Mouse (Mus musculus) limb, embryonic 14.5 days (tissue): Measurements from ENCODE around the gene Acvrl1. TPM values are rescaled to one million over a fixed set of nuclear protein-coding genes. Genes with fewer than 3 reads are reported as not detected.
A peak's percentile ranks its signal among the peaks of the same experiment; 100 is the strongest.

Experiments
- ATAC-seq: fragments of 200-750 bp; cut with Nextera tagmentation; 2 replicates; pipeline ENCODE4 v1.8.0; 2017; ENCODE audit warnings: low read depth, moderate number of reproducible peaks, moderate TSS enrichment; ENCODE audit not compliant: low FRiP score
- DNase-seq: peaks from one replicate; pipeline ENCODE4 v3.0.0-alpha.2; 2015; ENCODE audit warnings: low spot score
- H3K27ac ChIP-seq: fragments of 300-500 bp; sonication (generic); replicated peaks from 2 replicates; pipeline ENCODE4 v1.5.1; 2014; ENCODE audit warnings: low read depth, mild to moderate bottlenecking, low read length, moderate library complexity, mixed read lengths
- H3K27me3 ChIP-seq: fragments of 300-500 bp; sonication (generic); 2 replicates; pipeline ENCODE4 v1.6.1; 2014; ENCODE audit warnings: low read length, mixed read lengths; ENCODE audit not compliant: control insufficient read depth, insufficient read depth
- H3K36me3 ChIP-seq: fragments of 300-500 bp; sonication (generic); 2 replicates; pipeline ENCODE4 v1.6.1; 2014; ENCODE audit warnings: mild to moderate bottlenecking, low read length, moderate library complexity, mixed read lengths; ENCODE audit not compliant: control insufficient read depth, insufficient read depth
- H3K4me1 ChIP-seq: fragments of 300-500 bp; sonication (generic); 2 replicates; pipeline ENCODE4 v1.6.1; 2014; ENCODE audit warnings: antibody characterized with exemption, low read length, mixed read lengths; ENCODE audit not compliant: control insufficient read depth, insufficient read depth
- H3K4me2 ChIP-seq: fragments of 300-500 bp; sonication (generic); replicated peaks from 2 replicates; pipeline ENCODE4 v1.6.1; 2014; ENCODE audit warnings: low read depth, mild to moderate bottlenecking, low read length, moderate library complexity; ENCODE audit not compliant: severe bottlenecking
- H3K4me3 ChIP-seq: fragments of 300-500 bp; sonication (generic); replicated peaks from 2 replicates; pipeline ENCODE4 v1.5.1; 2014; ENCODE audit warnings: low read length
- H3K9ac ChIP-seq: fragments of 300-500 bp; sonication (generic); 2 replicates; pipeline ENCODE4 v1.6.1; 2014; ENCODE audit warnings: mild to moderate bottlenecking, low read depth, low read length, moderate library complexity; ENCODE audit not compliant: severe bottlenecking
- H3K9me3 ChIP-seq: fragments of 300-500 bp; sonication (generic); 2 replicates; pipeline ENCODE4 v1.6.1; 2016; ENCODE audit warnings: low read length; ENCODE audit not compliant: control insufficient read depth
- POLR2A ChIP-seq: fragments of 200-500 bp; IDR thresholded peaks from 2 replicates; pipeline ENCODE4 v1.8.0; 2012; ENCODE audit warnings: inconsistent platforms, mild to moderate bottlenecking, moderate library complexity, borderline replicate concordance; ENCODE audit not compliant: insufficient read depth, insufficient read length; ENCODE audit errors: extremely low read depth
- WGBS: fragments of 180-500 bp; shearing (Covaris S2); extraction: QIAGEN DNeasy Blood & Tissue Kit; methylation state at CpG from one replicate; pipeline ENCODE4 v1.1.7; 2014; 5-methylcytosine and 5-hydroxymethylcytosine counted together
- polyA plus RNA-seq, 2 experiments: library from polyadenylated mRNA; depleted of rRNA in 1 of 2; stranded (reverse) in 1 of 2; unstranded in 1 of 2; fragments of >200 nt; fragmentation: Nextera tagmentation in 1 of 2; extraction: Ambion mirVana in 1 of 2; gene quantifications; 2 replicates each; pipeline versions ENCODE4 v1.2.1 to v1.2.3; 2012 to 2014

Gene Acvrl1
- polyA plus RNA-seq, 2 experiments: 8.2 to 16.1 TPM

- DNase-seq (no peak), ATAC-seq (no peak)
- no peak for TF ChIP-seq POLR2A
- Histone ChIP-seq H3K9me3 (0 out of 2 replicates have a peak, but pooled peaks cover 3% of the 10 kb centered on the region), H3K4me1 (peaks cover 28% of the 10 kb centered on the region), H3K27me3 (peaks cover 14% of the 10 kb centered on the region), H3K36me3 (no peaks in the 10 kb centered on the region), H3K9ac (no peak overlapping the region; the same call in 1 of the 2 replicates), H3K27ac (no peak overlapping the region), H3K4me3 (peak overlapping the region; percentile 42), H3K4me2 (peak overlapping the region; percentile 84)
- 37% methylated on average over 5 of the region's 5 CpGs for WGBS
Measured at GRCm38 (mm10) chr15:101129412-101129811, 1.1 kb downstream of the Acvrl1 start.

GRCm38 (mm10) chr15:101131498-101131897 lies 3.2 kb downstream of the Acvrl1 start:
- DNase-seq: no peak
- Histone ChIP-seq H3K4me3 (no peak overlapping the region), H3K27me3 (peaks cover 14% of the 10 kb centered on the region), H3K4me1 (peaks cover 36% of the 10 kb centered on the region), H3K9ac (no peak overlapping the region), H3K9me3 (no peaks in the 10 kb centered on the region), H3K4me2 (no peak overlapping the region; the same call in 1 of the 2 replicates), H3K27ac (no peak overlapping the region), H3K36me3 (no peaks in the 10 kb centered on the region)
- WGBS: 23% methylated on average over 11 of the region's 11 CpGs
- no peak for TF ChIP-seq POLR2A
- no peak for ATAC-seq

GRCm38 (mm10) chr15:101132041-101132440 lies 3.7 kb downstream of the Acvrl1 start:
- no peak overlapping the region; the same call in 1 of the 2 replicates for H3K4me2 ChIP-seq
- H3K4me3 ChIP-seq: no peak overlapping the region
- peaks cover 14% of the 10 kb centered on the region for H3K27me3 ChIP-seq
- H3K27ac ChIP-seq: no peak overlapping the region
- no peak overlapping the region for H3K9ac ChIP-seq
- H3K4me1 ChIP-seq: peaks cover 36% of the 10 kb centered on the region
- no peaks in the 10 kb centered on the region for H3K36me3 ChIP-seq
- DNase-seq (no peak), ATAC-seq (no peak)
- no peak for TF ChIP-seq POLR2A
- WGBS: 79% methylated on average over 6 of the region's 6 CpGs
- no peaks in the 10 kb centered on the region for H3K9me3 ChIP-seq

- TF ChIP-seq POLR2A: no peak
- WGBS: 83% methylated on average over 6 of the region's 6 CpGs
Measured at GRCm38 (mm10) chr15:101132761-101133160, 4.4 kb downstream of the Acvrl1 start.

GRCm38 (mm10) chr15:101133993-101134704 lies 5.8 kb downstream of the Acvrl1 start:
- peaks cover 12% of the 10 kb centered on the region for H3K27me3 ChIP-seq
- TF ChIP-seq POLR2A: no peak
- no peaks in the 10 kb centered on the region for H3K36me3 ChIP-seq
- H3K9me3 ChIP-seq: no peaks in the 10 kb centered on the region
- no peak overlapping the region for H3K9ac ChIP-seq
- H3K4me2 ChIP-seq: peak overlapping the region; percentile 29; the same call in 1 of the 2 replicates
- 0 out of 2 replicates have a peak overlapping the region, but pooled peaks have one; percentile 38 for H3K27ac ChIP-seq
- peaks cover 29% of the 10 kb centered on the region for H3K4me1 ChIP-seq
- peak overlapping the region; percentile 11 for H3K4me3 ChIP-seq
- no peak for DNase-seq
- ATAC-seq: peak; percentile 35; the same call in 1 of the 2 replicates
- WGBS: 19% methylated on average over 14 of the region's 15 CpGs

More at GRCm38 (mm10) chr15:101132761-101133160, 4.4 kb downstream of the Acvrl1 start:
- H3K27ac ChIP-seq: no peak overlapping the region
- H3K9me3 ChIP-seq: no peaks in the 10 kb centered on the region
- no peak for ATAC-seq
- no peak for DNase-seq
- no peak overlapping the region for H3K9ac ChIP-seq
- H3K4me1 ChIP-seq: peaks cover 36% of the 10 kb centered on the region
- peaks cover 14% of the 10 kb centered on the region for H3K27me3 ChIP-seq
- H3K36me3 ChIP-seq: no peaks in the 10 kb centered on the region
- no peak overlapping the region for H3K4me2 ChIP-seq
- no peak overlapping the region for H3K4me3 ChIP-seq
